Mouse (Mus musculus): Measurements from ENCODE around the gene Polr1e. TPM values are rescaled to one million over a fixed set of nuclear protein-coding genes. Genes with fewer than 3 reads are reported as not detected.
A peak's percentile ranks its signal among the peaks of the same experiment; 100 is the strongest.

Gene Polr1e
- polyA plus RNA-seq, 1 experiment: 11.5 TPM

DNA sequence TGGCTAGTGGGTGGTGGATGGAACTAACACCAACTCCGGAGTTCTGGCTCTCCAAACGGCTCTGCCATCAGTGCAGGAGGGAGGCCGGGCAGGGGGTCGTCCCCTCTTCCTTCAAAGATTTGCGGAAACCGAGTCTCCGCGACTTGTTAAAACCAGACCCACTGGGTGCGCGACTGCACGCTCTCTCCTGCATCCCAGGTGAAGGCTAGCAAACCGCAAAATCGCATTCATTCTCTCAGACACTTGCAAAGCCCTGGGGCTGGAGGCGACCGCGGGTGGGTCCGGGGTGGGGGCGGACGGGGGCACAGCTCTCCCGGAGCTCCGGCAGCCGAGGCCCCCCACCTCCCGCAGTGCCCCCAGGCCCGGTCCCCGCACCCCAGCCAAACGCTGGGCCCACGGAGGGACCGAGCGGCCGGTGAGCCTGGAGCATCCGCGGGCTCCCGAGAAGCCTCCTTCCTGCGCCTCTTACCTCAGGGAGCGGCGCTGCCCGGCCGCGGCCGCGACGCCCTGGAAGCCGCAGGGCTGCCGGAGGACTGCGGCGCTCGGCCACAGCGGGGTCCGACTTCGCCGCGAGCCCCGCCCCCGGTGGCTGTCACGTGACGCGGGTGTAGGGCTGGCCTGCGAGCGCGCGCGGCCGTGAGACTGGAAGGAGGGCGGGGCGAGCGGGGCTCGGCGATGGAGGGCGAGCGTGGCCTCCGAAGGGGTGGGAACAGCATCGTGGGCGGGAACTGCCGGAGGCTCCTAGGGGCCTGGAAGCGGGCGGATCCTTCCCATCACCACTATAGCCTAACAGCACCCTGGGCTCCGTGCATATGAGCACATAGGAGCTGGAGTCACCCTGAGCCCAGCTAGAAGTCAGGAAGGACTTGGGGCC, 65.9 kb downstream of the Polr1e start, which contains the start of gene Fbxo10:
Gene Fbxo10, minus strand, starts transcription at position 584 of the 874 bp plus-strand sequence.
- Histone ChIP-seq H3K27ac (ENCODE audit: insufficient read depth, low read length) (no peak within 1 kb of the TSS), H3K4me1 (ENCODE audit: control insufficient read depth, insufficient read depth, low read length) (0 out of 2 replicates have a peak, but pooled peaks cover 3% of the 10 kb centered on the region), H3K27me3 (ENCODE audit: control insufficient read depth, insufficient read depth, low read length) (no peaks in the 10 kb centered on the region), H3K4me3 (replicated peaks; ENCODE audit: insufficient read depth, low read depth, low read length) (peak within 1 kb of the TSS; percentile 67)
- DNase-seq: peak; percentile 90 to 93
- WGBS: under 1% methylated on average over 75 of the region's 77 CpGs
- TF ChIP-seq POLR2A (IDR thresholded peaks at IDR 0.05; ENCODE audit: borderline replicate concordance, insufficient read depth, low read length) (peak; percentile 46; the same call in 1 of the 2 replicates), CTCF (IDR thresholded peaks at IDR 0.05; ENCODE audit: borderline replicate concordance, insufficient read depth, low read depth, low read length) (no peak)

DNA sequence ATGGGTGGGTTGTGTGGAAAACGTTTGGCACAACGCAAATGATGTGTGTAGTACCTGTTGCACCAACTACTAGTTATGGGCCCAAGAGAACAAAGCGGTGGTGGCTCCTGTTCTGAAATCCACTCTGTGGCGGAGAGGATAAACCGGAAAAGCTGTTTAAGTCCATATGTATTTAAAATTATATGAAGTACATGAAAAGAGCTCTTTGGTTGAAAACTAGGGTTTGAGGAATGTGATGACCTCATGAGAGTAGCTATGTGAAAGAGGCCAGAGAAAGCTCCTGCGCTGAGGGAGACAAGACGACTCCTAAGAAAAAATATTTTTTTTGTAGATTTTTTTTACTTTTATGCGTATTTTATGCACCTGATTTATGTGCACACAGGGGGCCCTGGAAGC, 66.5 kb downstream of the Polr1e start:
- Histone ChIP-seq H3K4me1 (ENCODE audit: control insufficient read depth, insufficient read depth, low read length) (0 out of 2 replicates have a peak, but pooled peaks cover 3% of the 10 kb centered on the region), H3K4me3 (replicated peaks; ENCODE audit: insufficient read depth, low read depth, low read length) (peak overlapping the region; percentile 67), H3K27ac (ENCODE audit: insufficient read depth, low read length) (no peak overlapping the region), H3K27me3 (ENCODE audit: control insufficient read depth, insufficient read depth, low read length) (no peaks in the 10 kb centered on the region)
- DNase-seq: no peak
- WGBS: 37% methylated on average over 8 of the region's 8 CpGs
- TF ChIP-seq POLR2A (IDR thresholded peaks at IDR 0.05; ENCODE audit: borderline replicate concordance, insufficient read depth, low read length): no peak
- no peak for TF ChIP-seq CTCF (IDR thresholded peaks at IDR 0.05; ENCODE audit: borderline replicate concordance, insufficient read depth, low read depth, low read length)

Other genes with a start within 250 kb of the Polr1e start
- 52.0 and 57.4 TPM in 2 replicates for gene Grhpr, start 37.2 kb upstream of the Polr1e start, polyA plus RNA-seq (2012; rRNA removed)
- 9.8 and 11.4 TPM in 2 replicates for gene Zbtb5, start 6.2 kb upstream of the Polr1e start, polyA plus RNA-seq (2012; rRNA removed)
- 18.6 and 19.2 TPM in 2 replicates for gene Fbxo10, start 66.0 kb downstream of the Polr1e start, polyA plus RNA-seq (2012; rRNA removed)
- gene Tomm5, start 89.5 kb downstream of the Polr1e start, polyA plus RNA-seq (2012; rRNA removed): 140 and 155 TPM in 2 replicates
- 8.2 and 8.9 TPM in 2 replicates for gene Frmpd1, start 166.3 kb downstream of the Polr1e start, polyA plus RNA-seq (2012; rRNA removed)

All from cerebellum, adult 2 months (tissue).